Mouse (Mus musculus) cortical plate, adult 2 months (tissue): ENCODE results near the gene Aktip.

Experiments used
- CTCF ChIP-seq: fragments of 200-500 bp; IDR thresholded peaks from 2 replicates; pipeline ENCODE4 v1.5.1; 2011; ENCODE audit warnings: mild to moderate bottlenecking, control low read depth, low read length; ENCODE audit not compliant: insufficient read depth; ENCODE audit errors: extremely low read depth
- POLR2A ChIP-seq: fragments of 200-500 bp; IDR thresholded peaks from 2 replicates; pipeline ENCODE4 v1.6.1; 2011; ENCODE audit warnings: mild to moderate bottlenecking, low read length, control low read depth; ENCODE audit not compliant: insufficient read depth; ENCODE audit errors: extremely low read depth

DNA sequence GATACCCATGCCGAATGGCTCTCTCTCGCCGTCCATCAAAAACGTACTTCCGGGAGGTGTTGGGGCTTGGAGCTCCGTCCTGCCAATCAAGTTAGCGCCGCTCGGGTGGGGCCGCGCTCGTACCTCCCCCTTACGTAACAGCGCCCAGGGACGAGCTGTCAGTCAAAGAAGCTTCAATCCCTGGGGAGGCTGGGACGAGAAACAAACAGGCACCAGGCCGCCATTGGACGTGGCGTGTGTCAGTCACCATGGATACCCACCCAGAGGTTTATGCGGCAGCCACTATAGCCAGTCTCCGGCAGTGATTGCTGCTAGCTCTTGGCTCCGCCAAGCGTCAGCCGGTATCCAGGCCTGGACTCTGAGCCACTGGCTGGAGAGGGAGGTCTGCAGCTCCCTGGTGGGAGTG is 65.7 kb downstream of the Aktip start:
- no peak for TF ChIP-seq CTCF
- peak; percentile 99 for TF ChIP-seq POLR2A
